Mouse (Mus musculus): ENCODE data around the gene Ap2a2. TPM values are rescaled to one million over a fixed set of nuclear protein-coding genes. Genes with fewer than 3 reads are reported as not detected.
A peak's percentile ranks its signal among the peaks of the same experiment; 100 is the strongest.
"Not testable (repeated sequence)": the region's sequence is repeated elsewhere in the genome, so short reads cannot be mapped to it uniquely, and the experiment has no call there.

Ap2a2 gene
- total RNA-seq, 2 experiments from 2014 or later = 231 to 245 TPM

DNA sequence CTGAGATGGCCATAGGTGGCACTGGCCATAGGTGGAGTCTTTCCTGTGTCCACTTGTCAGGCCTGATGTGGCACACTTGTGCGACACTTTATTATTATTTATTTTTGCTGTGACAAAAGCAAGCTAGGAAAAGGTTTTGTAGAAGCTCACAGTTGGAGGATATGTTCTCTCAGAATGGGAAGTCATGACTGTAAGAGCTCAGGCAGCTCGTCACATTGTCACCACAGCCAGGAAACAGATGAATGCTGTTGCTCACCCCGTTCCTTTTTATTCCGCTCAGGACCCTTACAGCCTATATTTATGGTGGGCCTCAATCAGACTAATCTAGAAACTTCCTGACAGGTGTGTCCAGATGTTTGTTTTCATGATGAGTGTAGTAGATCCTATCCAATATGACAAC lies 1.5 kb upstream of the Ap2a2 start:
- no peak for DNase-seq

DNA sequence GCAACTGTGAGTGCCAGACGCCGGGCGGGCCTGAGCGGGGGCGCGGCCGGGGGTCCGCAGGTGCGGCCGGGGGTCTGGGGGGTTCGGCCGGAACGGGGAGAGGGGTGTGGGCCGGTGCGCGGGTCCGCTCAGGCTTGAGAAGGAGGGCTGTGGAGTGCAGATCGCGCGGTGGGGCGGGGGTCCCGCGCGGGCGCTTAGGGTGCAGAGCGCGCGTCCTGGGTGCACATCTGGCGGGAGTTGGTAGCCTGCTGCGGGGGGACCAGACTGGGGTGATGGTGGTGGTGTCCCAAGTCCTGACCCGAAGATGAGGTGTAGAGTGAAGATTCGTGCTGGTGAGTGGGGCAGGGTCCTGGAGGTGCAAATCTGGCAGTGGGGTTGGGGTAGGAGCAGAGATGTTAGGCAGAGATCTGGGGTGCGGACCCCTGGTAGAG lies 463 bp downstream of the Ap2a2 start:
- peak in 1 of 2 experiments; percentile 27 for DNase-seq

DNA sequence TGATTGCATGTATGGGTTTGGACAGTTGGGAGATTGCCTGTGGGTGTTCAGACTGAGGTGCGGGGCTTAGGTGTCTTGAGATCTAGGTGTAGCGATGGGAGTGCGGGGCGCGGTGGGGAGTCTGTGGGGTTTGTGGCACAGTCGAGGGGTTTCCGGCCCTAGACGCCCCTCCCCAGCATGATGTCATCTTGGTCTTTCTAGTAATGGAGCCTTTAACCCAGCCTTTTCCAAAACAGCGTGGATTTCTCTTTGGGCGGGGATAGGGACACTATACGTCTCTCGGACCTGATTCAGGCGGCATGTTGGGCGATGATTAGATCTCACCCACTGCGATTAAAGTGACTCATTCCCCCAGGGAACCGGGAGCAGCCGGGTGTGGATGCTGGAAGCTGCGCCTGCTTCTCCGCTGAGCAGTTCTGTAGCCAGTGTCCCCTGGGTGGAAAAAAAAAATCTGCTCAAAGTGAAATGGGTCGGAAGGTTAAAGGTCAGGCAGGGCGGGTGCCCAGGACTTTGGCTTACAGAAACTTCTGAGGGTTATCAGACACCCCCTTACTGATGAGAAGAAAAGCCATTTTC lies 967 bp downstream of the Ap2a2 start:
- peak; percentile 45 to 47 for DNase-seq

DNA sequence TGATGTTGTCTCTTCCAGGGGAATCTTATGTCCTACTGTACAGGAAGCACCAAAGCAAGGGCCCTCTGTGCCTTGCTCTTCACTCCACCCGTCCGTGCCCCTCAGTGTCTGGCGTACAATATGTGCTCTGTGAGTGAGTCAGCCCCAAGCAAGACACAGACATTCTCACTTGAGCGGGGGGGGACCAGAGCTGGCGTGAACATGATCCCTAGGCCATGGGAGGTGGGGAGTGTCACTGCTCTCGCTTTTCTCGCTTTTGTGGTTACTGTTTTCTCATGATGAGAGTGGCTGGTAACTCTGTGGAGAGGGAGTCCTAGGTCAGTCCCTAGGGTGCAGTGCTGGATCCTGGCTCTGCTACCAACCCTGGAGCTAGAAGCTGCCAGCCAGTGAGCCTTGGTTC lies 2.6 kb downstream of the Ap2a2 start:
- no peak for DNase-seq

DNA sequence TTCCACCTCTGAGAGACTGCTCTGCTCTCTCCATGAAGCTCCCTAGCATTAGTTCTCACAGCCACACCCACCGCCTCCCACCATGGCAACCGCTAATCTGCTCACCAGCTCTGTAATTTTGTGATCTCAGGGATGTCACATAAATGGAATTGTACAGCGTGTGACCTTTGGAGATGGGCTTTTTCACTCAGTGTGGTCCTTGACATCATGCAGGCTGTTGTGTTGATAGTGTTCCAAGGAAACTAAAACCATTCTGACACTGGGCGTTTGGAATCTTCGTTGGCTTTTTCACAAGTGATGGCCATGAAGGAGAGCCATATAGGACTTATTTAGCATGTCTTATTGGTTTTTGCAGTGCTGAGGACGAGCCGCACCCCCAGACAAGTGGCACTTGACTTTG lies 4.6 kb downstream of the Ap2a2 start:
- DNase-seq = no peak

DNA sequence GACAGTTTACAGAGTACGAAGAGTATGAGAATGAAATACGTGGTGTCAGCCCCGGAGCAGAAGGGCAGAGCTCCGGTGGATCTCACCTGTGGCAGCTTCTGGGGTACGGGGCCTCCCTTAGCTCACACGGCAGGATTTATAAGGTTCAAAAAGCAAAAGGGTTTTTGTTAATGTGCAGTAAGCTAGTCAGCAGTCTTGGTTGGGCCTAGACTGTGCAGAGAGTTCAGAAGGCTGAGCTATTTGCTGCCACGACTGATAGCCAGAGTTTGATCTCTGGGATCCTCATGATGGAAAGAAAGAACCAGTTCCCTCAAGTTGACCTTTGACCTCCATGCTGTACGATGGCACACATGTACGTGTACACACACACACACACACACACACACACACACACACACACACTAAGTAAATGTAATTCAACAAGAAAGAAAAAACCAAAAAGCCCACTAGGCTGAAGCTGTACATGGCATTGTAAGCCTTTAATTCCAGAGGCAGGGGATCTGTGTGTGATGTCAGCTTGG lies 7.4 kb downstream of the Ap2a2 start:
- DNase-seq = no peak

DNA sequence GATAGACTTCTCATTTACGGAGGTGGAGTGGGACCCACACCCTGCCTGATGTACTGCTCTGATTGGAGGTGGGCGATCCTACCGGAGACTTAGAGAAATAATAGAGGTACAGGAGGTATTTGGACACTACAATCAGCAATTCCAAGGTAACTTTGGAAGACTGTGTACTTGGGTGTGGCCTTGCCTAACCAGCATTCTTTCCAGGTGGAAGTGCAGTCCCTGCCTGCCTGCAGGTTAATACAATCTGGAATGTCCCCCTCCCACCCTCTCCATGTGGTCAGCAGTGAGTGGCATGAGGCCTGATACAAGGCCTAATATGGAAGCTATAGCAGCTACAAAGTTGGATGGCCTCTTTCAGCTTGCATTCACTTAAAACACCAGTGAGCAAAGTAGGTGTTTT lies 7.9 kb downstream of the Ap2a2 start:
- DNase-seq = no peak

DNA sequence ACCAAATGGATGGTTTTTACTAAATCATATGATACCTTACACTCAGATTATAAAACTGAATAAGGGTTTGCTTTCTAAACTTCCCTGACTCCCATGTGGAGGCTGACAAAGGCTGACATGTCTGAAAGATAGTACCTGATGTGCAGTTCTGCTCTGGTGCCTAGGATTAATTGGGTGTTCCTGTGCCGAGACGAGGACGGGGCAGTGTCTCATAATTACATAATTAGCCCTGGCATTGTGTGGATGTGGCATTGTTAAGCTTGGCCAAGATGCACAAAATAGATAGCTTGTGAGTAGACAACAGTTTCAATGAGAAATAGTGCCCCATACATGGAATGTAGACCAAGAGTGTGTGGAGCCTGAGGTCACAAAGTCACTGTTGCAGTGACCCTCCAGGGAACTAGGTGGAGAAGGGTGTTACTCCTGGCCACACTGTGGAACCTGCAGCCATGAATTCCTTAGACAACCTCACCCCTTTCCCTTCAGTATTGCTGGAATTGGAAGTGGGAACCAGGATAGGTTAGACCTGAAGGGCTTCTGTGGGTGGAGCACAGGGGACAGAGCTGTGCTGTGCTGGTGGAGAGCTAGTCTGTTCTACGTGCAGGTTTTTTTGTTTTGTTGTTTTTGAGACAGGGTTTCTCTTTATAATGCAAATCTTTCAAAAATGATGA lies 8.8 kb downstream of the Ap2a2 start:
- no peak for DNase-seq

DNA sequence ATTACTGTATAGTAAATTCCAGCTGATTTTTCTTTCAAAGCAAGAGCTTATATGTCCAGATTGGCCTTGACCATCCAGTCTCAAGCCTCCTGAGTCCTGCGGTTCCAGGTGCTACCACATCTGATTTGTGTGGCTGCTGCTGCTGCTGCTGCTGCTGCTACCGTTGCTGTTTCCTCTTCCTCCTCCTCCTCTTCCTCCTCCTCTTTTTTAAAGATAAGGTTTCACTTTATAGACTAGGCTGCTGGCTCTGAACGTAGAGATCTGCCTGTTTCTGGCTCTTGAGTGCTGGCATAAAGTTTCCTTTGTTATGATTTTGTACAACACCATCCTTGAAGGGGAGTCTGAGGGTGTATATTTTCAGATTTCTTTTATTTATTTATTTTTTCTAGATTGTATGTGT lies 12.1 kb downstream of the Ap2a2 start:
- no peak for DNase-seq

DNA sequence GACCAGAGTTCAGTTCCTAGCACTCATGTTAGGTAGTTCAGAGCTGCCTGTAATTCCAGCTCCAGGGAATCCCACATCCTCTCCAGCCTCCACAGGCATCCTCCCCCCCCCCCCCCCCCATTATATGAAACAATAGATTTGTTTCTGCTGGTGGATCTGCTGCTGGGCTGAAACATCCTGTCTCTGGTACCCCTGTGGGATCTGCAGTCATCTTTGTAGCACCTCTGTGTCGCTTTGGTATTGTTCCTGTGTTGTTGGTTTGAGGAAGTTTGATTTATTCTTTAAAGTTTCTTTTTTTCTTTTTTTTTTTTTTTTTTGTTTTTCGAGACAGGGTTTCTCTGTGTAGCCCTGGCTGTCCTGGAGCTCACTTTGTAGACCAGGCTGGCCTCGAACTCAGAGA lies 13.5 kb downstream of the Ap2a2 start:
- no peak for DNase-seq

DNA sequence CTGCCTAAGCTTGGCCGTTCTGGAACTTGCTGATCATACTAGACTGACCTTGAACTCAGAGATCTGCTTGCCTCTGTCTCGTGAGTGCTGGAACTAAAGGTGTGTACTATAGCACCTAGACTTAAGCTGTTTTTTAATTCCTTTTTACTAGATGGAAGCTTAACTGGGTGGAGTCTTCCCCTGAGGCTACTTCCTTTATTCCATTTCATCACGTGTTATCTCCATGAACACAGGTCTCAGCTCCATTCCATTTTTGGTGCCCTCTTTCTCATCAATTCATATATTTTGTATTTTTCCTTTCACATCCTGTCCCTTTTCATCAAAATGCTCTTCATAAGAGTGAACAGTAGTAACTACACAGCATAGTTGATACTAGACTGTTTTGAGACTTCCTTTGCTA lies 15.8 kb downstream of the Ap2a2 start:
- DNase-seq = no peak

DNA sequence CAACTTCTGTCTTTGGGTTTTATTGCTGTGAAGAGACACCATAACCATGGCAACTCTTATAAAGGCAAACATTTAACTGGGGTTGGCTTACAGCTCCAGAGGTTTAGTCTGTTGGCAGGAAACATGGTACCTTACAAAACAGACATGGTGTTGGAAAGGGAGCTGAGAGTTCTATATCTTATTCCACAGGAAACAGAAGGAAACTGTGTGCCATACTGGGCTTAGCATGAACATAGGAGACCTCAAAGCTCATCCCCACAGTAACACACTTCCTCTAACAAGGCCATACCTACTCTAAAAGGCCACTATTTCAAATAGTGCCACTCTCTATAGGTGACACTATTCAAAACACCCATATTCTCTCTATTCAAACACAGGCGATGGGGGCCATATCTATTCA lies 16.5 kb downstream of the Ap2a2 start:
- DNase-seq = no peak

DNA sequence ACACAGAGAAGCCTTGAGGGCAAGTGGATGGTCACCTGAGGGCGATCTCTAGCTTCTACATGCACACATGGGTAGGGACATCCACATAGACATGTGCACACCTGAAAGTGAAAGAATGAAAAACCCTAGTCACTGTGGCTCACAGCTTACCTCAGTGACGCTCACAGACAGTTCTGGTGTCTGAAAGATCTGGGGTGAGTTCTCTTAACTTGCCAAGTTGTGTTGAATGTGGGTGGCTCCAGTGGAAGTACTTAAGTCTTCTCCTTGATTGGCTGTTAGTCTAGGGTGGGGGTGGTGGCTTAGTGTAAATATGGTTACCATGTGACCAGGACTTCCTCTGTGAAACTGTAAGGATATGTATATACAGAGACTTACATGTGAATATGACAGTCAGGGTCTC lies 17.0 kb downstream of the Ap2a2 start:
- DNase-seq = no peak

DNA sequence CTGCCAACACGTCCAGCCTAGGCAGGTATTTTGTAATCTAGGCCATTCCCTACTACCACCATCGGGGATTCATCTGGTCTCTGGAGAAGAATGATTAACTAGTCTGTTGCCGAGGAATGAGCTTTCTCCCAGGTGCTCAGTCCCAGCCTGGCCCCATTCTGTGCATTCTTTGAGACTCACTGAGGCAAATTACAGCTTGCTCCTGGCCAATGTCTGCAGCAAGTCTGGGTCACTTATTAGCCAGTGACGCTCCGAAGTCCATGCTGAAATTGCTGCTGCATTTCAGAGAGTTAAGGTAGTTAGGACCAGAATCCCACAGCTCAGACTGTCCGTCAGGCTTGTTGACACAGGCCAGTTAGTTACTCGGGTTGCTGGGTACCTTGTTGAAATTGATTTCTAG lies 19.4 kb downstream of the Ap2a2 start:
- no peak for DNase-seq

DNA sequence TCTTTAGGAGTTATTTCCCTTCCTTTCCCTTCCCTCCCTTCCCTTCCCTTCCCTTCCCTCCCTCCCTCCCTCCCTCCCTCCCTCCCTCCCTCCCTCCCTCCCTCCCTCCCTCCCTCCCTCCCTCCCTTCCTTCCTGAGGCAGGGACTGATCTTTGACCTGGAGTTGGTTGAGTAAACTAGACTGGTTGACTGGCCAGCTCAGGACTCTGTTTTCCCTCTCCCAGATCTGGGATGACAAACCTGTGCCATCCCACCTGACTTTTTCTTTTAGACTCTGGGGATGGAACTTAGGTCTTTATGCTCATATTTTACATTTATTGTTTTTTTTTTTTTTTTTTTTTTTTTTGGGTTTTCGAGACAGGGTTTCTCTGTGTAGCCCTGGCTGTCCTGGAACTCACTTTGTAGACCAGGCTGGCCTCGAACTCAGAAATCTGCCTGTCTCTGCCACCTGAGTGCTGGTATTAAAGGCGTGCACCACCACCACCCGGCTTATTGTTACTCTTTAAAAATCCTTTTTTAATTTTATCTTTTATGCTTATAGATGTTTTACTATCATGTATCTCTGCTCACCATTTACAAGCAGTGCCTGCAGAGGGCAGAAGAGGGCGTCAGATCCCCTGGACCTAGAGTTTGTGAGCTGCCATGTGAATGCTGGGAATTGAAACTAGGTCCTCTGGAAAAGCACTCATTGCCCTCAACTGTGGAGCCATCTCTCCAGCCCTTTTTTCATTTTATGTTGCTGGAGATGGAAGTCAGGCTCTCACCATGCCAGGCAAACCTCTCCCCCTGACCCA lies 22.3 kb downstream of the Ap2a2 start:
- no peak for DNase-seq

DNA sequence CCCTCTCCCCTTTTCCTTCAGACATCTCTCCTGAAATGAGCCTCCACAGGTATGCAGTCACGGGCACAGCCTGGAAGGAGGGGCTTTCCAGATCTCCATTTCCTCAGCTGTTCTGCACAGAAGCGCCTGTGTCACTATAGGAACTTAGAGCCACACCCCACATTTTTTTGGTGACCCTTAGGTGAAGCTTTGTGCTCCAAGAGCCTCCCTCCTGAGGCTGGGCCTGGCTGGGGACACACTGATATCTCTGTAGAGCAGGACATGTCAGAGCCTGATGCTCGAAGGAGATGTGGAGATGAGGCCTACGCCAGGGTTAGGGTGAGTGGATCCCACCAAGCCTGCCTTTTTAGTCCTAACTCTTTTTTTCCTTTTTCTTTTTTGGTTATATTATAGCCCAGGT lies 23.3 kb downstream of the Ap2a2 start:
- DNase-seq = no peak

DNA sequence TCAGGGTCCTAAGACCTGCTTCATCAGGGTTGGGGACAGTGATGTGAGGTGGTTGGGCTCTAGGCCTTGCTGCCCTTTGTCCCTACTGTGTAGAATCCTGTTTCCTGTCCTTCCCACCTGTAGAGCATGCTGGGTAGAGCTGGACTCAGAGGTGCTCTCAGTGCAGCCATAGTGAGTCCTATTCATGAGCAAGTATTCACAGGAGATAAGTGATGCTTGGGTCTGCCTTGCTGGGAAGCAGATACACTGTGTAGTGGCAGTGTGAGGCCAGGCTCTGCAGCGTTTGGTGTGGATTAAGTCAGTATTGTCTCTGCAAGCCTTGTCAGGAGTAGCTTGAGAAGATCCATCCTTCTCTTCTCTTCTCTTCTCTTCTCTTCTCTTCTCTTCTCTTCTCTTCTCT lies 23.9 kb downstream of the Ap2a2 start:
- no peak for DNase-seq

DNA sequence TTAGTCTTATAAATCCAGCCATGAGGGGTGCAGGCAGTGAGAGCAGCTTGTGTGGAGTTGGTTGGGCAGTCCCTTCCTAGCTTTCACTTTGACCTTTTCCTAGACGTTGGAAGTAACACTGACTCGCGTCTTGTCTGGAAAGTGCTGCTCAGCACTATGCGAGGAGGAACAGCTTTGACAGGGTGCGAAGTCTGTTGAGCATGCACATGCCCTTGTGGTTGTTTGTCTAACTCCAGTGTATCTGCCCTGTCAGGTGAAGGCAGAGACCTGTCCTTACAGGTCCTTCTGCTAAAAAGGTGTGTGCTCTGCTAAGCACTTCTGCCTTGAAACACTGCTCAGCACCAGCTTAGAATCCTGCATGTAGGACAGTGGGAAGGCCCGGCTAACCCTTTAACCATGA lies 26.9 kb downstream of the Ap2a2 start:
- no peak for DNase-seq

DNA sequence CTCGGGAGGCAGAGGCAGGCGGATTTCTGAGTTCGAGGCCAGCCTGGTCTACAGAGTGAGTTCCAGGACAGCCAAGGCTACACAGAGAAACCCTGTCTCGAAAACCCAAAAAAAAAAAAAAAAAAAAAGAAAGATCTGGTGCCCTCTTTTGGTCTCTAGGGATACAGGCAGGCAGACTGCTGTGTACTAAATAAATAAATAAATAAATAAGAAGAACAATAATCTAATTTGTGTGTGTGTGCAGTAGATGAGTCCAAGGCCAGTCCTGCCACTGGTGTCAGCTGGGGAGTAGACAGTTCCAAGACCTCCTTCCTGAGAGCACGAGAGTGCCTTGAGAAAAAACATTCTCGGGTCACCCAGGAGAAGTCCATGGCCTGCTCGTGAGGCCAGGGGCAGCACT lies 28.3 kb downstream of the Ap2a2 start:
- not testable (repeated sequence) for DNase-seq

DNA sequence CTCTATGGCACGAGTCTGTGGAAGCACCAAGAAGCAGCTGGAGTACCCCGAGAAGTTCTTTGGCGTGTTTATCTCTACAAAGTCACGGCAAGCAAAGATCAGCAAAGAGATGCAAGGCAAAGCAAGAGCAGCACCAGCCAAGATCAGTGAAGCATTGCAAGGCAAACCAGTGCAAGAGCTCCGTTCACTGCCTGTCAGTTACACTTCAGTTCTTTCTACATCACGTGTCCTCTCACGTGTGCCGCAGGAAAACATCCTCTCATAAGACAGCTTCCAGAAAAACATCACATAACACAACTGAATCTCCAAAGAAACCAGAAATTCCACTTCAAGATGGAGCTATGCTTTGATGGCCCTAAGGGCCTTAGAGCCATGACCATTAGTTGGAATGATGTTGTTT lies 29.0 kb downstream of the Ap2a2 start:
- no peak for DNase-seq

DNA sequence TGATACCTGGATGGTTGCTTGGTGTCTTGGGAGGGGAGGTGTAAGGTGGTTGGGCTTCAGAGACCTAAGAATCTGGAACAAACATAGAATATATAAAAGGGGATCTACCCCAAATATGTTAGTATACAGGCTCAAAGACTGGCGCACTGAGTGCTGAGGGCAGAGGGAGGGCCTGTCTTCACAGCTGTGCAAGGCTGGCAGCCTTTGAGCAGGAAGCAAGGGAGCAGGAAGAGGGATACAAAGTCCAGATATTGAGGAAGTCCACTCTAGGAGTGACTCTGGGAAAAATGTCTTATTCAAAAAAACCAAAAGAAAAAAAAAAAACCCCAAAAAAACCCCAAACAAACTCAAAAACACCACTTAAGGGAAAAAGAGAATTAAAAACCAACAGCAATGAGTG lies 30.1 kb downstream of the Ap2a2 start:
- no peak for DNase-seq

DNA sequence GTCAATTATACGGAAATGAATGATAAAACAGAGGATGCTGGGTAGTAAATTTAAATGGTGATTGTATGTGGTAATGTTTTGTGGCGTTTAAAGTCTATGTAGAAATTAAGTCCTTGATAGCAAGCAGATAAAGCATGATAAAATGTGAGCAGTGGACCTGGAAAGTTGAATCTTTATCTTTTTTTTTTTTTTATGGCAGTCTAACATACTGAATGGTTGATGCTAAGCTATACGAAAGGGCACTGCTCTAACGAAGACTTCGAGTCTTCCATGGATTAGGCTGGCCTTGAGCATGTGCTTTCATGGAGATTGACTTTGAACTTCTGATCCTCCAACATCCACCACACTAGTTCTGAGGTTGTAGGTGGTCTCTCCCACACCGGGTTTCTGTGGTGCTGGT lies 31.1 kb downstream of the Ap2a2 start:
- DNase-seq = no peak

DNA sequence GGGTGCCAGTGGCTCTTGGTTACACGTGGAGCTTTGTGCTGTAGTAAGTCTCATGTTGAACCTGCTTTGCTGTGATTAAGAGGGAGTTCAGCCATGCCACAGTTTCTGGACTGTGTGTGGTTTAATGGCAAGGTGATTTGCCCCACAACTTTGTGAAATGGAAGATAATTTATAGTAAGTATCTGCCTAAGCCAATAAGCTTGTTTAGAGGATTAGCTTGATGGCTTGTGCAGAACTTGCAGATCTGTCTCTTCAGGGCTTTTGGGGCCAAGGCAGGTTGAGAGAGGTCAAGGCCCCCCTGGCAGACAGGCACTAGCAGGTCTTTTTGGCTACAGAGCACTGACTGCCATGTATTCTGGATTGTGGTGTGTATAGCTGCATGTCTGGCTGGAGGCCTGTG lies 35.0 kb downstream of the Ap2a2 start:
- no peak for DNase-seq

DNA sequence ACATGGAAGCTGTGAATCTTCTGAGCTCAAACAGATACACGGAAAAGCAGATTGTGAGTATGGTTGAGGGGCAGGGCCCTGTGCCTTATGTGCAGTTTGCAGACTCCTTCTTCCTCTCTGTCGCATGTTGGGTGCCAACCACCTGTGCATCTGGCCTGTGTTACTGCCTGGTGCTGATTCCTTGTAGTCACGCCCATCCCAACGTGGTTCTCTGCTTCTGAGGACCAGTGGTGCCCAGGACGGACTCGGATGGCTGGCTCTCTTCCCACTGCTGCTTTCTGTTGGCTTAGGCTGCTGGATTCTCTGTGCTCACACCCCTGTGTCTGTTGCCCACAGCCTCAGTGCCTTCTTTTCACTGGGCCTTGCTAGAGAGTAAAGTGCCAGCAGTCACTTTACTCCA lies 35.6 kb downstream of the Ap2a2 start:
- DNase-seq = no peak
